Mouse (Mus musculus) cerebellum, adult (tissue): Measurements from ENCODE around the gene Ndufaf2.

ENCODE experiments used
- ATAC-seq: cut with Nextera tagmentation; 2 replicates; pipeline ENCODE4 v1.9.2; 2017; ENCODE audit warnings: mild to moderate bottlenecking, moderate library complexity, mixed read lengths; ENCODE audit not compliant: insufficient number of reproducible peaks, low FRiP score, low TSS enrichment

Gene Ndufaf2

DNA sequence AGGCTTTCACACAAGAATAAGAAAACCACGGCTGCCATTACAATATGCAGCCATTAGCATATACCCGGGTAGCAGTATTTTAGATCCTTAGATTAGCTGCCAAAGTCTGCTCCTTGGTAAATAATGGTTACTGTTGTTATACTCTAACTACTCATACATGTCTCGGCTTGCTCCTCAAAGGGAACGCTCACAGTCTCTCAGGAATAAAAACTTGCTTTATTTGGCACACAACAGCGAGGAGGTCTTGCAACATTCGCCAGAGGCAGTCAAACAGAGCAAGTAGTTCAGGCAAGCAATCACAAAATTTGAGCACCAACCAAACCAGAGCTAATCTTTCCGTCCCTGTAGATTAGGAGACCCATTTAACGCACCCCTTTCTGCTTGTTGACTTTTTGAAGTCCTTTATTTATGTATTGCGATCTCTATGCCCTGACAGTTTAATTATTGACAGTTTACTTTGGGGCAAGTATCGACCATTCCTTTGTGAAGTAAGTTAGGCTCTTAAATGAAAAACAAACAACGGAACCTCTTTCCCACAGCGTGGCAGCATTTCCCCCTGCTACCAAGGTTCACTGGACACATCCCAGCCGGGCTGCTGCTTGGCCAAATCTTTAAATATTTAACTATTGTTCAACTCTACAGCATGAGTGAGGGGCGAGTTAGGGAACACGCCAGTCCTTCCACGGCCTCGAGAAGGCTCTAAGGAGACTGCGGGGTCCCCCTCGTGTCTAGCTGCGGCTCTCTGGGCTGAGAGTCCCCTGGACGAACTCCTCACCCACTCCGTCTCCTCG lies 114.8 kb downstream of the Ndufaf2 start:
- ATAC-seq = peak; percentile 60; the same call in 1 of the 2 replicates

DNA sequence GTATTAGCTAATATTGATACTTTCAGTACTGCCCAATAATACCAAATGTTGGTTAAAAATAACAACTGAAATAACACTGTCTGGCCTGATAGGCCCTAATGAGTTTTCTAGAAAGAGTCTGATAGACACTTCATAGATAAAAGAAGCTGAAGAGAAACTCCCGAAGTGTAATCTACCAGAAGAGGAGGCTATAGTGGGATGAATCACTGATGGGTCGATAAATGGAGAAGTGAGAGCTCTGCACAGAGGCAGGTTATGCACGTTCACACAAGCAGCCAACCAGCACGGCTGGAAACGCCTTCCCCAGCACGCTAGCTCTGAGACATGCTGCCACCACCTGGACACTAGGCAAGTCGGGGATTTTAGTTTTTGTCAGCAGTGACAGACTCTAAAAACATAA lies 117.1 kb downstream of the Ndufaf2 start:
- peak; percentile 56; the same call in 1 of the 2 replicates for ATAC-seq

DNA sequence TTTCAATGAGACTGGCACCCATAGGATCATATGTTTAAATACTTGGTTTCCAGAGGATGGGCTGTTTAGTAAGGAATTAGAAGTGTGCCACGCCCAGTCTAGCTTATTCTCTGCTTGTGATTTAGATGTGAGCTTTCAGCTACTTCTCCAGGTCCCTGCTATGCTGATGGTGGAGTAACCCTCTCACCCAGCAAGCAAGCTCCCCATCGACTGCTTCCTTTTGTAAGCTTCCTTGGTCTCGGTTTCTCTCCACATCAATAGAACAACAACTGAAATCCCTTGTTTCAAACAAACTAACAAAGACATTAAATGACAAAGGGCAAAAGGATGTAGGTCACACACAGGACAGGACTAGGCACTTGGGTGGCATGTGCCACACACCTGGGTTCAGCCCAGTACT lies 118.0 kb downstream of the Ndufaf2 start:
- no peak for ATAC-seq

DNA sequence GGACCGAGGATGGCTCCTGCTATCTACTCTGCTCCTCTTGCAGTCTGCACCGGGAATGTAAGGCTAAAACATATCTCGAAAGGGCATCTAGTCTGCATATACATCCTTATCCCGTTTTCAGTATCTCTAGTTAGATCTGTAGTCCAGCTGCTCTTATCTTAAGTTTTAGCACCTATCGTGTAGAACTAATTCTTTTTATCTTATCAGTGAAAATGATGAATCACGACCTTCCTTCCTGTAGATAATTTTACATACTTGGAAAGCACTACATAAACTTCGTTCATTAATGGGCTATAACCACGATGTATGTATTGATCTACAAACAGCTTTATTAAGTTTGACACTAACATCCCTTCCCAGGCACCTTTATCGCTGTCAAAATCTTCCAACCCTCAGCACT lies 118.5 kb downstream of the Ndufaf2 start:
- ATAC-seq = no peak

DNA sequence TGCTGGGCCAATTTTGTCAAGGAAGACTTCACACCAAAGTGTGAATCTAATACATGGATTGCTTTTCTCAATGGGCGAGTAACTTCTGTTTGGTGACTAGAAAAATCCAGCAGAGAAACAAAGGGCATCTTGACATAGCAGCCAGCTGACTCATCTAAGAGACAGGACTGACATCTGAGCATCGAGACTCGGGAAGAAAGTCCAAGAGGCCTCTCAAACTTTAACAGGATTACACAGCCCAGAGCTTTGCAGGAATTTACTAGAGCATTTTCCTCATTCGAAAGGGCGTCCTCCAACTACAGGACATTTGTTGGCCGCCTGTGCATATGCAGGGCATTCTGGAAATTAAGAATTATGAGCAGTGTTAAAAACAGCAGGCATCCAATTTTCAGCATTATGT lies 119.0 kb downstream of the Ndufaf2 start:
- ATAC-seq = no peak

DNA sequence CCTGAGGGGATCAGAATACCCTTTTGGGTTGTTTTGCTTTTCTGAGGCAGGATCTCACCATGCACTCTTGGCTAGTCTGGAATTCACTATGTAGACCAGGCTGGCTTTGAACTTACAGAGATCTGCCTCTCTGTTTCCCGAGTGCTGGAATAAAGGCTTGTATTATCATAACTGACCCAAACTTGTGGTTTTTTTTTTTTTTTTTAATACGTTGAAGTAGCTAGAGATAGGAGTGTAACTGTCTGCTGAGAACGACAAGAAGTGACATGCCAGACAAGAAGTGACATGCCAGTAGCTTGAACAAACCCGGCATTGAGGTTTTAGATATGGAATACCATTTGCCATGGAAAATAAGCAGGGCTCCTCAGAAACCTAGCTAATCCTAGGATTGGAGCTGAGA lies 125.6 kb downstream of the Ndufaf2 start:
- no peak for ATAC-seq

DNA sequence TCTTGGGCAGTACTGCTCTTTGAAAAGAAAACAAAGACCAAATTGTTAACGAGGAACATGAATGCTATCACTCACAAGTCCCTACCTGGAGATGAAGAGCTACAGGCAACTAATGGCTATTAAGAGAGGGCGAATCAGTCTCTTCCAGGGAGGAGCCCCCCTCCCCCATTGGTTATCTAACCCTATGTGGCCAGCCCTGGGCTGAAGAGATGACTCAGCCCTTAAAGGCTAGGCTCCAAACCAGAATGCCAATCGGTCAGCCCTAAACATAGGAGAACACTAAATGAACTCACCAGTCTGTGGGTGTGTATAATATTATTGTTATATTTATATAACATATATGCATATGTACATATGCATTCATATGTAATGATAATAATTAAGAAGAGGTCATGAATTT lies 132.6 kb downstream of the Ndufaf2 start:
- ATAC-seq = no peak

DNA sequence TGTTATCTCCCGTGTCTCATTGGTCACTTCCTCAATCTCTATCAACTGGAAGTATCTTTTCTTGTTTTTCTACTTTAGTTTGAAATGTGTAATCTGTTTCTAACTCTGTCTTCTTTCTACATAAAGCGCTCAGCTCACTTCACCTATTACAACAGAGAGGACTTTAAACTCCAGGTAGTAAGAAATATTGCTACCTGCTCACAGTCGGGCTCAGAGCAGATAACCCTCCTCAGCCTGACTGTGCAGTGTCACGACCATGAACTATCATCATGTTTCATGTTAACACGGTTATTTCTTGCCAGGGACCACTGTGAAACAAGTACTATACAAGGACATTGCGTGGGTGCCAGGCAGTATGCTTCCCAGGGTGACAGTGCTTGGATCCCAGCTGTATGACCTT lies 141.1 kb downstream of the Ndufaf2 start:
- ATAC-seq = no peak

DNA sequence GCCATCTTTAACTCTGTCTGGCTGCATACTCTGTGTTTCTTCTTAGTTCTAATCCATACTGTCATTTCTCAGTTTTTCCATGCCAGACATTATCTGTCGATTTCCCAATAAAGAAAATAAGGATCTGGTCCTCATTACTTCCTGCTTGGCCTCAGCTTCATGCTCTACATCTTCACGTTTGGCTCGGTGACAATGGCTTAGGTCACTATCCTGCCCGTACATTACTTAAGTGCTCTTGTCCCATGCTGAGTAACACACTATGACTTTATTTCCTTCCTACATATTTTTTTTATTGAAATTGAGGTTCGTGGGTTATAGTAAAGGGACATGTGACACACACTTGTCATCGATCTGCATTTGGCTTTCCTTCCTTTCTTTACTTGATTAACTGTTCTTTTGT lies 143.3 kb downstream of the Ndufaf2 start:
- no peak for ATAC-seq

DNA sequence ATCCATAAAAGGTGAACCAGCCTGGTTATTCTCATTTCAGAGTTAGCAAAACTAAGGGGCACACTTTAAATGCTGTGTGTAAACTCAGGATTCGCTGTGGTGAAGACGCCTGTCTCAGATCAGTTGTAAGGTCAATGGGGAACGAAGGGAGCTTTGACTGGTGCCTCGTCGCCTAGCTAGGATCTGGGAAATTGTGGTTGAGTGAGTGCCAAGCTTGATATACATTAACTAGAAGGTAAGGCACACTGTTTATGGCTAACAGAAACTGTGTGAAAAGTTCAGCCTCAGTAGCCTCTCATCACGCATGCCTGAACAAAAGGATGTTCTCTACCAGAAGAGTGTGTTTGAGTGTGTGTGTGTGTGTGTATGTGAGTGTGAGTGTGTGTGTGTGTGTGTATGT lies 144.6 kb downstream of the Ndufaf2 start:
- no peak for ATAC-seq

DNA sequence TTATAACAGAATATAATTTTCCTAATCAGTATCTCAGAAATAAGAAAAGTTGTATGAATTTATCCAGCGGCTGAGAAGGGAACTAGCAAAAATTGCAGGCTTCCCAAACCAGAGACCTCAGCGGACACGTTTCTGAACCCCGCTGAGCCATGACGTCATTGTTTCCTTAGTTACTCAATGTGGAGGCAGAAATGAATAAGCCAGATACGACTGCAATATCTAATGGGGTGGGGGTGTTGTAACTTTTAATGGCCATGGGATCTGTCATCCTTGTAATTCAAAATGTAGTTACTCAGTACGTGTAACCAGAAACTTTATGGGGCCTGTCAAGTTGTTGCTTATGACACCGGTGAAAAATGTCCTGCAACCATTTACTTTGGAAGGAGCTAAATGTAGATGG lies 145.3 kb downstream of the Ndufaf2 start:
- no peak for ATAC-seq

DNA sequence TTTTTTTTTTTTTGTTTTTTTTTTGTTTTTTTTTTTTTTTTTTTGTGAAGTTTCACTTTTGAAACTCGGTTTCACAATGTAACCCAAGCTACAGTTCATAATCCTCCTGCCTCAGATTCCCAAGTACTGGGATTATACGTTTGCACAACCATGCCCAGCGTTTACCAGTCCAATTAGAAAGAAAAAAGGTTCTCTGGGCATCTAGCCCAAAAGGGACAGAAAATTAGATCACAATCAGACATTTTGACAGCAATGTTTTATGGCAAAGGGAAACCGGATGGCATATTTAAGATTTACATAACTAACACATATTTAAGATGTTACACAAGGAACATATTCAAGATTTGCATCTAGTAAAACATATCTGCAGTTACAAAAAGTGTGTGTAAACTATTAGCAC lies 150.6 kb downstream of the Ndufaf2 start:
- no peak for ATAC-seq

DNA sequence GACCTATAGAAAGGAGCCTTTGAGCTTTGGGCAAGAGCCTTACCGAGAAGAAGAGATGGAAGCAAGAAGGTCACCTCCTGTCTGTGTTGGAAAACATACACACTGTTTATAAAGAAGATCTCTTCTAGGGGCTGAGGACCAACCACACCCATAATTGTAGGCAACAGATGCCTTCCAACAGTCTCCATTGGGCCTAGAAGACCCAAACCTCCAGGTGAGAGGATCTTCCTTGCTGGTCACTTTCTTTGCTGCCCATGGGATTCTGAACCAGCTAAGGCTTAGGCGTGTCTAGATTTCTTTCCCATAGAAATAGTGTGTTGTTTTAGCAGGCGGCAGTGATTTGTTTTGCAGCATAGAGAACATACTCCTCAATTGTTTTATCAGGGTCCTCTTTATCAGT lies 162.1 kb downstream of the Ndufaf2 start:
- ATAC-seq = no peak

DNA sequence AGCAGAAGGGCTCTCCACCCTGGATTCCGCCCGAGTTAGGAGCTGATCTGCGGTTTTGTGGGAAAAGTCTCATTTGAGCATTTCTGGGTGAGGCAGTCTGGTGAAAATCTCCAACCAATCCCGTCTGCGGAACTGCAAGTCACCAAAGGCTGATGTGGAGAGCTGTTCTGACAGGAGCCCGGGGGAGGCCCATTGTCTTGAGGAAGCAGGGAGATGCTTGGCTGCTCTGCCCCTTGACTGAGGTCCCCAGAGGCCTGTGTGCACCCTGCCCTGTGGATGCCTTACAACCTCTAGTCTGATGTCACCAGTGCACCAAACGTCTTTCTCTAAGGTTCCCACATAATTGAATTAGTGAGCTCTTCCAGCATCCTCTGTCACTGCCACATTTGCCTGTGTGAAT lies 163.2 kb downstream of the Ndufaf2 start:
- ATAC-seq = no peak

DNA sequence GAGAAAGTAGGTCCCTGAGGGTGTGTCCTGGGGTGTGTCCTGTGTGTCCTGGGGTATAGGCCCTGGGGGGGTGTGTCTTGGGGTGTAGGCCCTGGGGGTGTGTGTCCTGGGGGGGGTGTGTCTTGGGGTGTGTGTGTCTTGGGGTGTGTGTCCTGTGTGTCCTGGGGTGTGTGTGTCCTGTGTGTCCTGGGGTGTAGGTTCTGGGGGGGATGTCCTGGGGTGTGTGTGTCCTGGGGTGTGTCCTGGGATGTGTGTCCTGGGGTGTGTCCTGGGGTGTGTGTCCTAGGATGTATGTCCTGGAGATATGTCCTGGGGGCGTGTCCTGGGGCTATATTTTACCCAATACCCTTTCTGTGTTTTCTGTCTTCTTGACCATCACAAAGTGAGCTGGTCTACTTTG lies 165.8 kb downstream of the Ndufaf2 start:
- no peak for ATAC-seq

DNA sequence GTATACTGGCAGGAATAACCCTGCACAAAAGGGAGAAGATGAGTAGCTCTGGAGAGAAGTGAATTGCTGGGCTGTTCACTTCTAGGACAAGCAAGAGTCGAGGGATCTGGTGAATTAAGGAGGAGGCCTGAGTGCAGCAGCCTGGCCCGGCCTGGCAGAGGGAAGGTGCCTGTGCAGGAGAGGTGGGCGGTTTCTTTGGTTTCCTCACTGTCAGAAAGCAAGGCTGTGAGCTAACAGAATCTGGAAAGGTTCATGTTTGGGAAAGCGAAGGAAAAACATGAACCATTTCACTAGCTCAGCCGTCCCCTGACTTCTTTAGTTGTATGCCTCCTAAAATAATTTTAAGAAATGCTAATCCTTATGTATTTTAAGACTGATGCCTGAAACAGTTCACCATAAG lies 173.8 kb downstream of the Ndufaf2 start:
- ATAC-seq = no peak

DNA sequence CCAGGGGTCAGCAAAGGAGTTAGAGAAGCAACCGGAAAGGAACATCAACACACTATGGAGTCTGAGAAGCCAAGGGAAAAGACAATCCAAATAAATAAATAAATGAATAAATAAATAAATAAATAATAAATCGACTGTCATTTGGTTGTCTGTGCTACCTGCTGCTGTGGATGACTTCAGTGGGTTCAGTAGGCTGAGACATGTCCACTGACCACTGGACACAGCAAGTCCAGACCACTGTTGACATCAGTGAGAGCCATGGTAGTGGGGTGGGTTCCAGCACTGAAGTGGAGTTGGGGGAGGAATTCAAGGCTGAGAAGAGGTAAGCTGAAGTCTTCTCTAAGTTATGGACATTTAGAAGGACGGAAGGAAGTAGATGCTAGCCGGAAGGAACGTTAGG lies 174.2 kb downstream of the Ndufaf2 start:
- ATAC-seq = no peak

DNA sequence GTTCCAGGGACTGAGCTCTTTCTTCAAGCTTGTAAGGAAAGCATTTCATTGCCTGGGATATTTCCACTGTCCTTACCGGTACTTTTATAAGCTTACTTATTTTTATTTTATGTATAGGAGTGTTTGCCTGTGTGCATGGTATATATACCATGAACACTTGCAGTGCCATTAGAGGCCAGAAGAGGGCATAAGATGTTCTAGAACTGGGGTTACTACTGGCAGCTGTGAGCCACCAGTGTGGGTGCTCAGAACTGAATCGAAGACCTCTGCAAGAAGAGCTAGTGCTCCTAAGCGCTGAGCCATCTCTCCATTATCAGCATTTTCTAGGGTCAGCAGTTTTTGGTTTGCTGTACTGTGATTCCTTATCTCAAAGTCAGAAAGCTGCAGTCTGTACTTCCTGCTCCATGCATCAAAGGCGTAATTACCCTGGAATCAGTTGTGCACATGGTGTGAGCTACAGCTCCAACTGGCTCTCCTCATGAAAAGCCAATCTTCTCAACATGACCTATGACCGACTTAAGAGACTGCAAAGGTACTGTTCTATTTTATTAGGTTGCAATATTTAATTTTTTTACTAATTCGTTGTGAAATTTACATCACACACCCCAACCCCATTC lies 175.1 kb downstream of the Ndufaf2 start:
- no peak for ATAC-seq

DNA sequence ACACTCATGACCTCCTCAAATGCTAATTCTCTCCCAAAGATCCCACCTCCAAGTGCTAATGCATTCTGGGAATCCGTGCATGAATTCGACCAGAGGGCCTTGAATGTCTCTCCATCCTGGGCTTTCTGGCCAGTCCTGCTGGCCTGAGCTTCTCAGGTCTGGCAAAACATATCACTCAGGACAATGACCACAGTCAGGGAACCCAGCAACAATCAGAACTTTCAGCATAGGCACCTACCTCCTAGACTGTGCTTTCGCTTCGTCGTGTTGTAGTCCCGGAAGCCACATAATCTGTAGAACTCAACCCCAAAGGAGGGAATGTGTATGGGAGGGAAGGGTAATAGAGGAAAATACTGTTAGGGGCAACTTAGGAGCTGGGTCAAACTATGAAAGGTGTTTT lies 179.0 kb downstream of the Ndufaf2 start:
- ATAC-seq = no peak

DNA sequence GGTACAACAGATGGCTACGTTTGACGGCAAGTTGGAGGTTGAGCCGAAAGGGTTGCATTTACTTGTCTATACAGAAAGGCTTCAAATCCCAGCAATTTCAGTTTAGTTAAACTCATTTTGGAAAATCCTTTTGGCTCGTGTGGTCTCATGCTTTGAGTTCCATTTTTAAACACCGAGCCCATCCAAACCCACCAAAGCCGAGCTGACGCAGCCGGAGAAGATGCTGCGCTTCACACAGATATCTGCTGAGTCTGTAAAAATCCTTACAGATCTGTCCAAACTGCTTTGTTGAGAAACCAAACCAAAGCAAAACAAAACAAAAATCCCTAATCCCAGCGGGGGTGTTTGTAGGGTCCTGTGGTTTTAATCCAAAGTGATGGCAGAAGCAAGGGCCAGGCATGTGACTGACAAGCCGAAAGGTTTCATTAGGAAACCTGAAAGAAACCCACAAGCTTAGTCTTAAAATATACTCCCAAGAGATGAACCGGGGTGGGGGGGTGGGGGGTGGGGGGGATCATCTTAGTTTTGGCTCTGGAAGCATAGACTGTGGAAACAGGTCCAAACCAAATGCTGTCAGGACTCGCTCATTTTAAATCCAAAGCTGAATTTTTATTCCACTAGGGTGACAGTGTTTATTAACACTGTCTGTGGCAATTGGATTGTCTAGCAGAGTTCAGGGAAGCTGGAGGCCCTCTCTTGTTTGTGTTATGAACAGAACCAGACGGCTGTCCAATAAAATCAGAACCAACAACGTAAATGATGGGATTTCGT lies 181.4 kb downstream of the Ndufaf2 start:
- no peak for ATAC-seq

DNA sequence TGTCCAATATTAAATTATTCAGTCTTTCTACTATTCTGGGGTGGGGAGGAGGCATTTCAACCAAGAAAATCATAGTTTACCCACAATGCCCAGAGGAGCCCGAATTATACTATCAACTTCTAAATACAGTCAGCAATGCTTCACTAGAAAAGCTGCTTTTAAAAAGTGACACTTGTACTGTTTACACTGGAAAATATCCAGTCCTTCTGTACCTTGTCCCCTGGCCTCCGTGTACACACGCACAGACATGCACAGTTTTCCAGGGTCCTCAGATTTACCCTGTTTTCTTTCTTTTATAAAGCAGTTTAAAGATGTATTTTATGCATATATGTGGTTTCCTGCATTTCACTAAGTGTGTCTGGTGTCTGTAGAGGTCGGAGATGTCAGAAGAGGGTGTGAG lies 186.0 kb downstream of the Ndufaf2 start:
- no peak for ATAC-seq
